ENCODE assay signal across 14 mouse cellular contexts in genomic region chr16:33728427-33728826, GRCm38 (mm10). TPM values are rescaled to one million over a fixed set of nuclear protein-coding genes. Genes with fewer than 3 reads are reported as not detected.
A peak's percentile ranks its signal among the peaks of the same experiment; 100 is the strongest.
DNase-seq lines count a peak whose midpoint lies in the region; ATAC-seq lines count a peak whose summit lies in the region.
"Had no signal": no experiment of that assay in that cellular context is flagged by ENCODE, and none has a peak within 500 bp of the region (broad histone marks: within the 10 kb centered on the region; RNA-seq: fewer than 3 reads in every experiment).

No protein-coding gene starts in this region.

- WGBS in forebrain, embryonic 14.5 days: 62% methylated on average over 13 of the region's 13 CpGs
- WGBS in forebrain, embryonic 15.5 days: 58% methylated on average over 13 of the region's 13 CpGs
- 63% methylated on average over 13 of the region's 13 CpGs for WGBS in midbrain, embryonic 12.5 days
- WGBS in midbrain, embryonic 16.5 days: 53% methylated on average over 13 of the region's 13 CpGs
- 54% methylated on average over 13 of the region's 13 CpGs for WGBS in midbrain, embryonic 14.5 days

- peak; percentile 33 for DNase-seq in forebrain, embryonic 14.5 days (ENCODE audit: low spot score)
- peak; percentile 34 for DNase-seq in kidney, postnatal 10 days
- no peak for DNase-seq in kidney, adult 18-20 months
- peak; percentile 59 for DNase-seq in midbrain, embryonic 14.5 days
- DNase-seq in frontal cortex, adult 2 months (ENCODE audit: extremely low spot score in 1 of 2, low spot score in 1 of 2): no peak
- DNase-seq: cerebellum, adult 9-10 months; right cerebral cortex, adult 18-20 months; thymus, adult 2 months had no signal

- H3K4me2 ChIP-seq in forebrain, embryonic 14.5 days (ENCODE audit: low read length): no peak overlapping the region
- H3K4me2 ChIP-seq in forebrain, embryonic 15.5 days (replicated peaks): no peak overlapping the region
- H3K4me2 ChIP-seq in midbrain, embryonic 12.5 days (replicated peaks): no peak overlapping the region
- H3K4me2 ChIP-seq in midbrain, embryonic 16.5 days (ENCODE audit: low read length): no peak overlapping the region
- no peak overlapping the region for H3K4me2 ChIP-seq in midbrain, embryonic 14.5 days (ENCODE audit: low read length)
- H3K4me2 ChIP-seq: heart, embryonic 15.5 days; lung, embryonic 15.5 days; neural tube, embryonic 13.5 days had no signal

- ATAC-seq in forebrain, embryonic 14.5 days: no peak
- ATAC-seq in forebrain, embryonic 15.5 days (replicated peaks): no peak
- no peak for ATAC-seq in midbrain, embryonic 12.5 days (ENCODE audit: low FRiP score, low read depth)
- ATAC-seq in midbrain, embryonic 16.5 days: no peak; the same call in 1 of the 2 replicates
- ATAC-seq in midbrain, embryonic 14.5 days (ENCODE audit: low FRiP score, low TSS enrichment): no peak

- H3K4me1 ChIP-seq in forebrain, embryonic 14.5 days (ENCODE audit: control insufficient read depth, insufficient read depth, low read length): peaks cover 10% of the 10 kb centered on the region
- peaks cover 19% of the 10 kb centered on the region for H3K4me1 ChIP-seq in forebrain, embryonic 15.5 days
- peaks cover 19% of the 10 kb centered on the region for H3K4me1 ChIP-seq in midbrain, embryonic 12.5 days
- 0 out of 2 replicates have a peak, but pooled peaks cover 2% of the 10 kb centered on the region for H3K4me1 ChIP-seq in midbrain, embryonic 16.5 days (ENCODE audit: control insufficient read depth, insufficient read depth, low read length)
- no peaks in the 10 kb centered on the region for H3K4me1 ChIP-seq in midbrain, embryonic 14.5 days (ENCODE audit: control insufficient read depth, insufficient read depth, low read length)
- H3K4me1 ChIP-seq: lung, embryonic 15.5 days had no signal

- no peaks in the 10 kb centered on the region for H3K9me3 ChIP-seq in forebrain, embryonic 14.5 days (replicated peaks; ENCODE audit: control insufficient read depth, low read length)
- H3K9me3 ChIP-seq in forebrain, embryonic 15.5 days: no peaks in the 10 kb centered on the region
- H3K9me3 ChIP-seq in midbrain, embryonic 12.5 days: peaks cover 7% of the 10 kb centered on the region
- H3K9me3 ChIP-seq in midbrain, embryonic 16.5 days (replicated peaks; ENCODE audit: control insufficient read depth, low read length, poor library complexity, severe bottlenecking): no peaks in the 10 kb centered on the region
- no peaks in the 10 kb centered on the region for H3K9me3 ChIP-seq in midbrain, embryonic 14.5 days (ENCODE audit: control insufficient read depth, low read length)
- H3K9me3 ChIP-seq: heart, embryonic 15.5 days; lung, embryonic 15.5 days; neural tube, embryonic 13.5 days had no signal

- no peak overlapping the region for H3K27ac ChIP-seq in forebrain, embryonic 14.5 days (ENCODE audit: low read depth, low read length)
- no peak overlapping the region for H3K27ac ChIP-seq in forebrain, embryonic 15.5 days (replicated peaks)
- H3K27ac ChIP-seq in midbrain, embryonic 12.5 days (replicated peaks): 0 out of 2 replicates have a peak overlapping the region, but pooled peaks have one; percentile 10
- H3K27ac ChIP-seq in midbrain, embryonic 16.5 days (ENCODE audit: low read length): no peak overlapping the region
- H3K27ac ChIP-seq in midbrain, embryonic 14.5 days (replicated peaks; ENCODE audit: low read depth, low read length): no peak overlapping the region
- H3K27ac ChIP-seq: heart, embryonic 15.5 days; lung, embryonic 15.5 days; neural tube, embryonic 13.5 days had no signal

- no peak overlapping the region for H3K4me3 ChIP-seq in forebrain, embryonic 14.5 days (ENCODE audit: low read depth, low read length)
- H3K4me3 ChIP-seq in forebrain, embryonic 15.5 days: no peak overlapping the region
- no peak overlapping the region for H3K4me3 ChIP-seq in midbrain, embryonic 12.5 days
- H3K4me3 ChIP-seq in midbrain, embryonic 16.5 days (ENCODE audit: low read depth, low read length): no peak overlapping the region
- H3K4me3 ChIP-seq in midbrain, embryonic 14.5 days (replicated peaks; ENCODE audit: low read depth, low read length): no peak overlapping the region
- H3K4me3 ChIP-seq: heart, embryonic 15.5 days; lung, embryonic 15.5 days; neural tube, embryonic 13.5 days had no signal

- H3K9ac ChIP-seq in forebrain, embryonic 14.5 days (ENCODE audit: low read length): no peak overlapping the region
- H3K9ac ChIP-seq in forebrain, embryonic 15.5 days (replicated peaks): no peak overlapping the region
- H3K9ac ChIP-seq in midbrain, embryonic 12.5 days (replicated peaks): no peak overlapping the region
- no peak overlapping the region for H3K9ac ChIP-seq in midbrain, embryonic 16.5 days (ENCODE audit: low read depth, low read length)
- H3K9ac ChIP-seq in midbrain, embryonic 14.5 days (replicated peaks; ENCODE audit: low read length): no peak overlapping the region
- H3K9ac ChIP-seq: heart, embryonic 15.5 days; lung, embryonic 15.5 days; neural tube, embryonic 13.5 days had no signal

- peaks cover 54% of the 10 kb centered on the region for H3K36me3 ChIP-seq in forebrain, embryonic 14.5 days (ENCODE audit: control insufficient read depth, insufficient read depth, low read length)
- peaks cover 31% of the 10 kb centered on the region for H3K36me3 ChIP-seq in forebrain, embryonic 15.5 days
- H3K36me3 ChIP-seq in midbrain, embryonic 12.5 days: peaks cover 72% of the 10 kb centered on the region
- H3K36me3 ChIP-seq in midbrain, embryonic 16.5 days (ENCODE audit: control insufficient read depth, insufficient read depth, low read length): no peaks in the 10 kb centered on the region
- H3K36me3 ChIP-seq in midbrain, embryonic 14.5 days (ENCODE audit: control insufficient read depth, insufficient read depth, low read length): 0 out of 2 replicates have a peak, but pooled peaks cover 6% of the 10 kb centered on the region

- no peaks in the 10 kb centered on the region for H3K27me3 ChIP-seq in forebrain, embryonic 14.5 days (replicated peaks; ENCODE audit: control insufficient read depth, insufficient read depth, low read length)
- H3K27me3 ChIP-seq in forebrain, embryonic 15.5 days: no peaks in the 10 kb centered on the region
- no peaks in the 10 kb centered on the region for H3K27me3 ChIP-seq in midbrain, embryonic 12.5 days
- H3K27me3 ChIP-seq in midbrain, embryonic 16.5 days (ENCODE audit: control insufficient read depth, insufficient read depth, low read depth, low read length): no peaks in the 10 kb centered on the region
- H3K27me3 ChIP-seq in midbrain, embryonic 14.5 days (ENCODE audit: control insufficient read depth, insufficient read depth, low read length): no peaks in the 10 kb centered on the region
- H3K27me3 ChIP-seq: heart, embryonic 15.5 days; lung, embryonic 15.5 days; neural tube, embryonic 13.5 days had no signal

RNA-seq across cellular contexts. Expression of gene Heg1, which starts 44.3 kb away (rescaled TPM):
- polyA plus RNA-seq in forebrain, embryonic 14.5 days (2014; fragmentation: Nextera tagmentation; extraction: Ambion mirVana): 14.3 and 15.0 TPM in 2 replicates
- 20.3 and 22.4 TPM in 2 replicates for polyA plus RNA-seq in forebrain, embryonic 15.5 days (2015; fragmentation: Nextera tagmentation; extraction: Ambion mirVana)
- polyA plus RNA-seq in midbrain, embryonic 12.5 days (2016; fragmentation: Nextera tagmentation; extraction: Ambion mirVana): 34.1 and 39.9 TPM in 2 replicates
- 9.4 and 12.4 TPM in 2 replicates for polyA plus RNA-seq in midbrain, embryonic 16.5 days (2015; fragmentation: Nextera tagmentation; extraction: Ambion mirVana)
- 8.9 and 15.9 TPM in 2 replicates for polyA plus RNA-seq in midbrain, embryonic 14.5 days (2014; fragmentation: Nextera tagmentation; extraction: Ambion mirVana)
- polyA plus RNA-seq in frontal cortex, adult 2 months (2012; rRNA removed): 16.0 and 16.1 TPM in 2 replicates

Comparison
In these comparisons a context has a peak if more than half of its experiments do, and no peak if none do; other contexts are left out.
1. DNase-seq: peak in forebrain, embryonic 14.5 days (single experiment), kidney, postnatal 10 days (single experiment) and midbrain, embryonic 14.5 days (single experiment); none in kidney, adult 18-20 months (single experiment) and frontal cortex, adult 2 months (0 of 2).